In the genomic region with DNA sequence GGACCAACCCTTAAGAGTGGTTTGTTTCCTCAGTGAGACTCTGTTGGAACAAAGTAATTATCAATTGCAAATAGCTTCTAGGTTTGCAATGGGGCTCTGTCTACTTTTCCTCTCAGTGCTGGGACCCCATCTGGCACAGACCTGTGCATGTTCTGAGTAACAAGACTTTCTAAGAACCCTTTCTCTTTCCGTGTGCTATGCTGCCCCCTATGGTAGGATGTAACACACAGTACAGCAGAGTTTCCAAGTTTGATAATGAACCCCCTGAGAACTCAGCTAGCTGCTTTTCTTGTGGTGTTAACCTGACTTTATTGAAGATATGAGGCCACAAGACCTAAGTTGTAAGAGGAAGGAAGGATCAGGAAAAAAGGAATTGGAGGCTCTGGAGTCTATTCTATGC, we compare ENCODE assay signal across 8 mouse cellular contexts.
A peak's percentile ranks its signal among the peaks of the same experiment; 100 is the strongest.
DNase-seq lines count a peak whose midpoint lies in the region; ATAC-seq and TF ChIP-seq lines count a peak whose summit lies in the region.

No protein-coding gene starts in this region.

- H3K4me3 ChIP-seq in heart, postnatal 0 days (ENCODE audit: low read depth, low read length) = no peak overlapping the region
- no peak overlapping the region for H3K4me3 ChIP-seq in heart, embryonic 11.5 days (ENCODE audit: low read depth, low read length)
- H3K4me3 ChIP-seq in spleen, adult 2 months (ENCODE audit: extremely low read depth, insufficient read depth, insufficient read length) = no peak overlapping the region
- H3K4me3 ChIP-seq in forebrain, embryonic 13.5 days = no peak overlapping the region

- H3K4me1 ChIP-seq in heart, postnatal 0 days (ENCODE audit: control insufficient read depth, insufficient read depth) = no peaks in the 10 kb centered on the region
- no peaks in the 10 kb centered on the region for H3K4me1 ChIP-seq in heart, embryonic 11.5 days (ENCODE audit: control insufficient read depth, insufficient read depth, low read length)
- no peaks in the 10 kb centered on the region for H3K4me1 ChIP-seq in spleen, adult 2 months (ENCODE audit: control insufficient read depth, insufficient read depth, insufficient read length)
- H3K4me1 ChIP-seq in forebrain, embryonic 13.5 days = peaks cover 8% of the 10 kb centered on the region; the same call in 1 of the 2 replicates

- no peak overlapping the region for H3K9ac ChIP-seq in heart, postnatal 0 days (replicated peaks; ENCODE audit: low read depth, low read length)
- no peak overlapping the region for H3K9ac ChIP-seq in heart, embryonic 11.5 days (ENCODE audit: low read depth, low read length)
- no peak overlapping the region for H3K9ac ChIP-seq in forebrain, embryonic 13.5 days

- TF ChIP-seq EP300 in heart, postnatal 0 days (IDR thresholded peaks at IDR 0.05; ENCODE audit: low read depth) = no peak

- intact Hi-C loops in gastrocnemius, postnatal 14 days (cut with DNase I; ENCODE audit: low total_unique reads) = no loop called here

- H3K4me2 ChIP-seq in heart, postnatal 0 days (ENCODE audit: low read depth, low read length) = no peak overlapping the region
- no peak overlapping the region for H3K4me2 ChIP-seq in heart, embryonic 11.5 days
- H3K4me2 ChIP-seq in forebrain, embryonic 13.5 days = no peak overlapping the region

- TF ChIP-seq POLR2A in spleen, adult 2 months (IDR thresholded peaks at IDR 0.05; ENCODE audit: low read depth, low read length) = no peak

- DNase-seq in heart, postnatal 0 days (ENCODE audit: low spot score) = peak; percentile 30
- peak; percentile 18 to 26 for DNase-seq in spleen, adult 2 months (ENCODE audit: low read depth in 1 of 2, low spot score in 2 of 2)
- no peak for DNase-seq in spleen, postnatal 4 days (ENCODE audit: low spot score in 2 of 2)
- DNase-seq in embryo, embryonic 9.5 days (ENCODE audit: extremely low spot score) = peak; percentile 29
- peak; percentile 20 for DNase-seq in retina, adult 2 months (ENCODE audit: low read depth, low spot score)
- DNase-seq in gastrocnemius, postnatal 14 days = no peak

- H3K27me3 ChIP-seq in heart, postnatal 0 days (ENCODE audit: control insufficient read depth, insufficient read depth, low read length) = no peaks in the 10 kb centered on the region
- no peaks in the 10 kb centered on the region for H3K27me3 ChIP-seq in heart, embryonic 11.5 days (ENCODE audit: control insufficient read depth, insufficient read depth, low read length)
- H3K27me3 ChIP-seq in spleen, adult 2 months (ENCODE audit: control insufficient read depth, insufficient read depth, low read length) = no peaks in the 10 kb centered on the region
- no peaks in the 10 kb centered on the region for H3K27me3 ChIP-seq in forebrain, embryonic 13.5 days

- WGBS in heart, postnatal 0 days = 17% methylated on average over 1 of the region's 1 CpGs
- 26% methylated on average over 1 of the region's 1 CpGs for WGBS in heart, embryonic 11.5 days (ENCODE audit: insufficient replicate concordance)
- 14% methylated on average over 1 of the region's 1 CpGs for WGBS in spleen, adult 2 months
- 41% methylated on average over 1 of the region's 1 CpGs for WGBS in forebrain, embryonic 13.5 days

- no peak overlapping the region for H3K27ac ChIP-seq in heart, postnatal 0 days (ENCODE audit: low read depth)
- H3K27ac ChIP-seq in heart, embryonic 11.5 days (ENCODE audit: low read depth, low read length) = no peak overlapping the region
- no peak overlapping the region for H3K27ac ChIP-seq in spleen, adult 2 months (ENCODE audit: insufficient read depth, low read length)
- no peak overlapping the region for H3K27ac ChIP-seq in forebrain, embryonic 13.5 days

- H3K36me3 ChIP-seq in heart, postnatal 0 days (replicated peaks; ENCODE audit: control insufficient read depth, insufficient read depth, low read length) = peaks cover 9% of the 10 kb centered on the region
- no peaks in the 10 kb centered on the region for H3K36me3 ChIP-seq in heart, embryonic 11.5 days (ENCODE audit: control insufficient read depth, insufficient read depth, low read length)
- peaks cover 4% of the 10 kb centered on the region; the same call in 1 of the 2 replicates for H3K36me3 ChIP-seq in spleen, adult 2 months (ENCODE audit: control insufficient read depth, insufficient read depth, low read length)
- H3K36me3 ChIP-seq in forebrain, embryonic 13.5 days (ENCODE audit: poor library complexity, severe bottlenecking) = no peaks in the 10 kb centered on the region

- ATAC-seq in heart, postnatal 0 days (ENCODE audit: insufficient read depth, low read depth) = peak; percentile 44; the same call in 1 of the 2 replicates
- no peak for ATAC-seq in heart, embryonic 11.5 days (replicated peaks; ENCODE audit: insufficient number of reproducible peaks, low FRiP score, low TSS enrichment)
- no peak for ATAC-seq in forebrain, embryonic 13.5 days

- peak; percentile 77 for TF ChIP-seq CTCF in heart, postnatal 0 days (IDR thresholded peaks at IDR 0.05; ENCODE audit: low read depth)
- no peak for TF ChIP-seq CTCF in spleen, adult 2 months (IDR thresholded peaks at IDR 0.05; ENCODE audit: extremely low read depth, insufficient read depth, insufficient read length, insufficient replicate concordance)

- no peaks in the 10 kb centered on the region for H3K9me3 ChIP-seq in heart, postnatal 0 days (replicated peaks; ENCODE audit: control insufficient read depth, low read length)
- H3K9me3 ChIP-seq in heart, embryonic 11.5 days (replicated peaks; ENCODE audit: control insufficient read depth, low read length) = no peaks in the 10 kb centered on the region
- no peaks in the 10 kb centered on the region for H3K9me3 ChIP-seq in forebrain, embryonic 13.5 days (replicated peaks)

Comparison
In these comparisons a context has a peak if more than half of its experiments do, and no peak if none do; other contexts are left out.
1. DNase-seq: peak in heart, postnatal 0 days (single experiment), spleen, adult 2 months (2 of 2), embryo, embryonic 9.5 days (single experiment) and retina, adult 2 months (single experiment); none in spleen, postnatal 4 days (0 of 2) and gastrocnemius, postnatal 14 days (single experiment).